Mouse (Mus musculus) intestine, embryonic 15.5 days (tissue): Measurements from ENCODE around the gene U2af1l4. TPM values are rescaled to one million over a fixed set of nuclear protein-coding genes. Genes with fewer than 3 reads are reported as not detected.

ENCODE experiments used
- ATAC-seq: fragments of 200-750 bp; cut with Nextera tagmentation; 2 replicates; pipeline ENCODE4 v1.8.0; 2017; ENCODE audit warnings: moderate TSS enrichment, moderate library complexity
- H3K27ac ChIP-seq: fragments of 300-500 bp; sonication (generic); 2 replicates; pipeline ENCODE4 v1.5.1; 2015; ENCODE audit warnings: mild to moderate bottlenecking, inconsistent platforms
- H3K27me3 ChIP-seq: fragments of 300-500 bp; sonication (generic); replicated peaks from 2 replicates; pipeline ENCODE4 v1.6.1; 2015; ENCODE audit warnings: inconsistent platforms
- H3K36me3 ChIP-seq: fragments of 300-500 bp; sonication (generic); 2 replicates; pipeline ENCODE4 v1.6.1; 2015; ENCODE audit warnings: inconsistent platforms
- H3K4me1 ChIP-seq: fragments of 300-500 bp; sonication (generic); replicated peaks from 2 replicates; pipeline ENCODE4 v1.6.1; 2015; ENCODE audit warnings: inconsistent platforms
- H3K4me2 ChIP-seq: fragments of 300-500 bp; sonication (generic); replicated peaks from 2 replicates; pipeline ENCODE4 v1.6.1; 2015; ENCODE audit warnings: mild to moderate bottlenecking, inconsistent platforms
- H3K4me3 ChIP-seq: fragments of 300-500 bp; sonication (generic); replicated peaks from 2 replicates; pipeline ENCODE4 v1.5.1; 2015; ENCODE audit warnings: inconsistent platforms
- H3K9ac ChIP-seq: fragments of 300-500 bp; sonication (generic); 2 replicates; pipeline ENCODE4 v1.6.1; 2015; ENCODE audit warnings: inconsistent platforms
- H3K9me3 ChIP-seq: fragments of 300-500 bp; sonication (generic); 2 replicates; pipeline ENCODE4 v1.6.1; 2016; ENCODE audit warnings: inconsistent platforms
- WGBS: fragments of 180-500 bp; shearing (Covaris S2); methylation state at CpG from one replicate; pipeline ENCODE4 v1.1.7; 2015; 5-methylcytosine and 5-hydroxymethylcytosine counted together
- polyA plus RNA-seq: library from polyadenylated mRNA; unstranded; fragments of >200 nt; fragmentation: Nextera tagmentation; extraction: Ambion mirVana; gene quantifications from 2 replicates; pipeline ENCODE4 v1.2.1, GENCODE M21; 2015

U2af1l4 gene
- polyA plus RNA-seq, 1 experiment from 2014 or later: 76.6 TPM

DNA sequence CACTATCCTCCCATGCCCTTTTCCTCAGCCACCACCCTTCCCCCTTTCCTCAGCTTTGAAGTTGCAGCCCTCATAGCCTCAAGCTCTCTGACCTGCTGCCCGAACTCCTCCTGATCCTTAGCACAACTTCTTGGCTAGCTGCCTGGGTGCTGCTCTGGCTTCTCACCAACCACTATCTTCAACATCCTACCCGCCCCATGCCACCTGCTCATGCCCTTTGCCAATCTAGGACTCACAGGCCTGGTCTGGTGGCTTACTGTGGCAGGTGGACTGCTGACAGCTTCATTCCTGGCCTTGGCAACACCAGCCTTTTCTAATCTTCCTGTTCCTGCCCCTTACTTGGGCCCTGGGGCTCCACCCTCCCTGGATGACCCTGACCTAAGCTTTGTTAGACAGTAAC lies 9.9 kb downstream of the U2af1l4 start:
- H3K4me2 ChIP-seq: no peak overlapping the region
- peaks cover 87% of the 10 kb centered on the region for H3K36me3 ChIP-seq
- no peak overlapping the region for H3K27ac ChIP-seq
- no peak overlapping the region for H3K9ac ChIP-seq
- no peaks in the 10 kb centered on the region for H3K4me1 ChIP-seq
- no peak overlapping the region for H3K4me3 ChIP-seq
- H3K9me3 ChIP-seq: no peaks in the 10 kb centered on the region
- WGBS: 78% methylated on average over 2 of the region's 2 CpGs
- no peaks in the 10 kb centered on the region for H3K27me3 ChIP-seq
- ATAC-seq: no peak

DNA sequence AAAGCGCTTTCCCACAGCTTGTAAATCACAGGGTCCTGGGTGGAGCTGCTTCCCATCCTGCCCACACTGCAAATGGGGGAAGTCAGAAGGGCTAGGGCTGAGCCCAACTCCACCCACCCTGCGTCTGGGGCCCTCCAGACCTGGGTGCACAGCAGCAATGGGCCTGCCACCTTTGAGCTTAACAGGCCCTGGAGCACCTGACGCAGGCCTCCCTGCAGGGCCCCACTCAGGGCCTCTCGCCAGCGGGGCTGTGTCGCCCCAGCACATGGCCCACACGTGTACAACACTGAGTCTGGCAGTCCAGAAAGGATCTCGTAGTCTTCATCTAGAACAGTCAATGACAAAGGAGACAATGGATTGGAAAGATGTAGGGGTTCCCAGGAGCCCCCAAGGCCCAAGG lies 16.8 kb downstream of the U2af1l4 start:
- no peaks in the 10 kb centered on the region for H3K4me1 ChIP-seq
- H3K4me2 ChIP-seq: no peak overlapping the region
- no peaks in the 10 kb centered on the region for H3K27me3 ChIP-seq
- H3K4me3 ChIP-seq: no peak overlapping the region
- WGBS: 83% methylated on average over 8 of the region's 8 CpGs
- ATAC-seq: peak; percentile 81
- H3K9me3 ChIP-seq: no peaks in the 10 kb centered on the region
- H3K36me3 ChIP-seq: peaks cover 78% of the 10 kb centered on the region
- H3K27ac ChIP-seq: no peak overlapping the region
- no peak overlapping the region for H3K9ac ChIP-seq

DNA sequence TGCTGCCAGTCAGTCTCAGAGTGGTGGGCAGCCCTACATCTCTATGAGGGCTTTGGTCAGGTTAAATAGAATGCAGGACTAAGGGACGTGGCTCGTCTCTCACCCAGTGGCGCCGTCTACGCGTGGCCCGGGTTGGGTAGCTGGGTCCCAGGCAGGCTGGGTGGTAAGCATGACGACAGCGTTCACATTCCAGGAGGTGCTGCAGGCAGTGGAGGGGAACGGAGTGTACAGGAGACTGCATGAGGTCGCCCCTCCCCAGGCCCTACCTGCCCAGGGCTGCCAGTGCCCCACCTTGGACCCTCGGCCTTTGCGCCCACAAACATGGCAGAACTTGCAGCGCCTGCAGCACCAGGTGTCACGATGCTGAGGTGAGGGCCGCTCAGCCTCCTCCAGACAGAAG lies 18.4 kb downstream of the U2af1l4 start:
- no peak overlapping the region for H3K4me2 ChIP-seq
- H3K27me3 ChIP-seq: no peaks in the 10 kb centered on the region
- WGBS: 96% methylated on average over 16 of the region's 16 CpGs
- no peak overlapping the region for H3K27ac ChIP-seq
- peaks cover 75% of the 10 kb centered on the region for H3K36me3 ChIP-seq
- no peak overlapping the region for H3K4me3 ChIP-seq
- H3K4me1 ChIP-seq: peaks cover 2% of the 10 kb centered on the region; the same call in 1 of the 2 replicates
- ATAC-seq: no peak
- H3K9ac ChIP-seq: no peak overlapping the region
- H3K9me3 ChIP-seq: no peaks in the 10 kb centered on the region

DNA sequence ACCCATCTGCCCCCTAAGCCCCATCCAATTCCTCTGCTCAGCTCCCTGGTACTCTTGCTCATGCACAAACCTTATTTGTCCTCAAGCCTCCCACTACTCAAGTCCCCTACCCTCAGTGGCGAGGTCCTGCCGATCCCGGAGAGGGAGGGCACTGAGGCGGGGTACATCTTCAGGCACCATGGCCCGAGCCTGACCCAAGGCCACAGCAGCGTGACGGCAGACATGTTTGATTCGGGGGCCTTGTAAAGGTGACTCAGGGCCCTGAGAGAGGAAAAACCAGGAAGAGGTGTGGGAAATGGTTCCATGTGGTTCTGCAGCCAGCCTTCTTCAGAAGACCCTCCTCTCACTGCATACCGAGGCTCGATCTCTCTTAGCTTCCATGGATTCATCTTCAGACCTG lies 21.2 kb downstream of the U2af1l4 start:
- H3K36me3 ChIP-seq: peaks cover 51% of the 10 kb centered on the region

DNA sequence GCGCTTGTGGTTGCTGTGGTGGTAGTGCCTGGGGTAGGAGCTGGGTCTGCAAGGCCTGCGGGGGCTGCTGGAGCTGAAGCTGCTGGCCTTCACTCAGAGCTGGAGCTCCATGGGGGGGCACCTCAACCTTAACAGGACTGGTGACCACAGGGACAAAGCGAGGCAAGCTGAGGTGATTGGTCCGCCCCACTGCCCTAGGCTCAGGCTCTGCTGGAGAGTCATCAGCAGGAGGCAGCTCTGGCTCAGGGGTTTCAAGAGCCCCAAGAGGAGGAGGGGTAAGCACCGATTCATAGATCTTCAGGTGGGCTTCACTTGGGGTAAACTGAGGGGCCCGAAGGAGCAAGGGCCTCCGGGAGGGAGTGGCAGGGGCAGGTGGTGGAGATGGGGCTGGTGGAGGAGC lies 22.1 kb downstream of the U2af1l4 start:
- no peak for ATAC-seq
- H3K4me3 ChIP-seq: no peak overlapping the region
- no peak overlapping the region for H3K4me2 ChIP-seq
- H3K9me3 ChIP-seq: no peaks in the 10 kb centered on the region
- H3K27ac ChIP-seq: no peak overlapping the region
- peaks cover 20% of the 10 kb centered on the region for H3K4me1 ChIP-seq
- peaks cover 43% of the 10 kb centered on the region for H3K36me3 ChIP-seq
- WGBS: 96% methylated on average over 7 of the region's 7 CpGs
- no peaks in the 10 kb centered on the region for H3K27me3 ChIP-seq
- H3K9ac ChIP-seq: no peak overlapping the region

More for the DNA sequence above, 21.2 kb downstream of the U2af1l4 start:
- H3K4me3 ChIP-seq: no peak overlapping the region
- H3K27ac ChIP-seq: no peak overlapping the region
- 94% methylated on average over 10 of the region's 10 CpGs for WGBS
- ATAC-seq: no peak
- no peaks in the 10 kb centered on the region for H3K9me3 ChIP-seq
- H3K27me3 ChIP-seq: no peaks in the 10 kb centered on the region
- no peak overlapping the region for H3K9ac ChIP-seq
- no peak overlapping the region for H3K4me2 ChIP-seq
- H3K4me1 ChIP-seq: peaks cover 14% of the 10 kb centered on the region; the same call in 1 of the 2 replicates

DNA sequence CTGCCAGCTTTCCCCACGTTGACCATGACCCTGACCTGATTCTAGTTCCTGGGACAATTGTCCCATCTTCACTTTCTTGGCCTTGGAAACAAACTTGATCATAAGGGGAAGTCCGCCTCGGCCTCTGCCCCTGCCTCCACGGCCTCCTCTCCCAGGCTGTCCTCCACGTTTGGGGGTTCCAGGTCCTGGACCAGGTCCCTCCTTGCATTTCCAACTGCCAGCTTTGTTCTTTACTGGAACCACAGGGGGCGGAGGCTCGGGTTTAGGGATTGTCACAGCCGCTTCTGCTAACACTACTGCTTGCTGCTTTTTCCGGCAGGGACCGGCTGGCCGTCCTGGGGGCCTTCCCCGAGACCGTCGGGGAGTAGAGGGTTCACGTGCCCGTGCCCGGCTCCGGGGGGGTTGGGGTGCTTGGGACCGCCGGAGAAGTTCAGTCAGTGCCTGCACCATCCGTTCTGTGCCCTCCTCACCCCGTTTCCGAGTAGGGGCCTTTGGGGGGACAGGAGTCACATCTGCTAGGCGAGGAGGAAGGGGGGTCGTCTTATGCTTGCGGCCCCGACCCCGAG lies 23.4 kb downstream of the U2af1l4 start:
- ATAC-seq: no peak
- Histone ChIP-seq H3K9me3 (no peaks in the 10 kb centered on the region), H3K27ac (no peak overlapping the region), H3K27me3 (no peaks in the 10 kb centered on the region), H3K9ac (0 out of 2 replicates have a peak overlapping the region, but pooled peaks have one; percentile 98), H3K4me1 (peaks cover 24% of the 10 kb centered on the region), H3K4me3 (peak overlapping the region; percentile 97; the same call in 1 of the 2 replicates), H3K36me3 (peaks cover 36% of the 10 kb centered on the region), H3K4me2 (peak overlapping the region; percentile 88; the same call in 1 of the 2 replicates)
- 91% methylated on average over 28 of the region's 28 CpGs for WGBS

DNA sequence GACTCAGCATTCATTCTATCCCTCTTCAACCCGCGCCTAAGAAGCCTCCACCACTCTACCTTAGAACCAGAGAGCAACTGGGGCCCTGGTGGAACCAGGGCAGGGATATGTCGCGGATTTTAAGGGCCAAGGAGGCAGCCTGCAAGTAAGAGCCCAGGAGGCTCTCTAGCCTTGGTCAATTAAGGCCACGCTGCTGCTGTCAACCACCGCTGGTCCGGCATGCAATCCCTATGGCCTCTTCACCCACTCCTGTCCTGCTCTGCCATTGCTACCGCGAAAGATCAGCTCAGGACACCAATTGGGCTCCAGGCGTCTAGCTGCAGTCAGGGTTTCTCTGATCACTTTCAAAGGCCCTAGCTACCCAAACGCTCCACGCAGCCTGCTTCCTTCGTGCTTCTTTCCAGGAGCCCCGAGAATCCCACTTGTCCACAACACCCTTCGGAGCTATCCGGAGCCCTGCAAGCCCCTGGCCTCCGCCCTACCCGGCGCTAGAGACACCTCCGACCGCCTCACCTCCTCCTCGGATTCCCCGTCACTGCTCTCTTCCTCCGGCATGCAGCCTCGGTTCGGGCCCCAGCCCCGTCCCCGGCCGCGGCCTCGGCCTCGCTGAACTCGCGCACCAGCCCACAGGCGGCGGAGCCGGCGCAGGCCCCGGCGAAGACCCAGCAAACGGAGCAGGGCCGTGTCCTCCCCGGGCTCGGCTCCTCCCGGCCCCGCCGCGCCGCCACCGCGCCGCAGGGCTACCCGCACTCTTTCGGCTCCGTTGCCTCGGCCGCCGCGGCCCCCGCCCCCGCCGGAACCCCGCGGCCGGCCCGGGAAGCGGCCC lies 25.0 kb downstream of the U2af1l4 start:
- H3K4me2 ChIP-seq: peak overlapping the region; percentile 88
- H3K9ac ChIP-seq: peak overlapping the region; percentile 98
- H3K4me1 ChIP-seq: peaks cover 30% of the 10 kb centered on the region
- no peaks in the 10 kb centered on the region for H3K27me3 ChIP-seq
- ATAC-seq: peak; percentile 29
- WGBS: under 1% methylated on average over 57 of the region's 67 CpGs
- H3K36me3 ChIP-seq: peaks cover 22% of the 10 kb centered on the region
- peak overlapping the region; percentile 97 for H3K4me3 ChIP-seq
- no peaks in the 10 kb centered on the region for H3K9me3 ChIP-seq
- H3K27ac ChIP-seq: peak overlapping the region; percentile 88

DNA sequence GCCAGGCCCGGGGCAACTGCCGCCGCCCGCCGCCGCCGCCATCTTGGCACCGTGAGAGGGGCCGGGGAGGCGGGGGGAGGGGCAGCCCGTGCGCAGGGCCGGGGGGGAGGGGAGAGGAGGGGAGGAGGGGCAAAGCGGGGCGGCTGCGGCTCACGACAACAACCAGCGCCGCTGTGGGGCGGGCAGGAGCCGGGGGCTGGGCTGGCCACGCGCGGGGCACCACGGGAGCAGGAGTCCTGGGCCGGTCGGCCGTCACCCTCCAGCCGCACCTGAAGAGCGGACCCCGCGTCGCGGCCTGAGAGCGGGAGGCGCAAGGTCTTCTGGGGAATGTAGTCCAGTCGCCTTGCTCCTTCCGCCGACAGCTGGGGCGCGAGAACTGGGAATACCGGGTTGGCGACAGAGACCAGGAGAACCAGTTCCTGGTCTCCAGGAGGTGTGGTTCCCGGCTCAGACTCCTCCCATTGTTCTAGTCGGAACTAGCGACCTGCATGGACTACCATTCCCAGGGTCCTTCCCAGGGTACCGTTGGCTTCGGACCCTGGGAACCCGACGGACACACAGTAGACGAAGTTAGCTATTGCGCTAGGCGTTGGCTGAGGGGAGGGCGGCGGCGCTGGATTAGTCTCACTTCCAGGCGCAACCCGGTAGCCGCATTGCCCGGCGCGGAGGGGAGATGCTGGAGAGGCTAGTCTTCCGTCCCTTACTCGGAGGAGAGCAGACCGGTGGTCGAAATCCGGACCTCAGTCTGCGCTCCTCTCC lies 25.8 kb downstream of the U2af1l4 start, which contains the start of gene Kmt2b:
Gene Kmt2b (minus strand): TSS at position 51 of the 759 bp plus-strand sequence.
- peaks cover 22% of the 10 kb centered on the region for H3K36me3 ChIP-seq
- H3K27ac ChIP-seq: peak within 1 kb of the TSS; percentile 88
- H3K4me3 ChIP-seq: peak within 1 kb of the TSS; percentile 97
- under 1% methylated on average over 53 of the region's 68 CpGs for WGBS
- H3K27me3 ChIP-seq: no peaks in the 10 kb centered on the region
- peak; percentile 96 for ATAC-seq
- H3K4me1 ChIP-seq: peaks cover 33% of the 10 kb centered on the region
- H3K9ac ChIP-seq: peak within 1 kb of the TSS; percentile 98
- no peaks in the 10 kb centered on the region for H3K9me3 ChIP-seq
- H3K4me2 ChIP-seq: peak within 1 kb of the TSS; percentile 88

DNA sequence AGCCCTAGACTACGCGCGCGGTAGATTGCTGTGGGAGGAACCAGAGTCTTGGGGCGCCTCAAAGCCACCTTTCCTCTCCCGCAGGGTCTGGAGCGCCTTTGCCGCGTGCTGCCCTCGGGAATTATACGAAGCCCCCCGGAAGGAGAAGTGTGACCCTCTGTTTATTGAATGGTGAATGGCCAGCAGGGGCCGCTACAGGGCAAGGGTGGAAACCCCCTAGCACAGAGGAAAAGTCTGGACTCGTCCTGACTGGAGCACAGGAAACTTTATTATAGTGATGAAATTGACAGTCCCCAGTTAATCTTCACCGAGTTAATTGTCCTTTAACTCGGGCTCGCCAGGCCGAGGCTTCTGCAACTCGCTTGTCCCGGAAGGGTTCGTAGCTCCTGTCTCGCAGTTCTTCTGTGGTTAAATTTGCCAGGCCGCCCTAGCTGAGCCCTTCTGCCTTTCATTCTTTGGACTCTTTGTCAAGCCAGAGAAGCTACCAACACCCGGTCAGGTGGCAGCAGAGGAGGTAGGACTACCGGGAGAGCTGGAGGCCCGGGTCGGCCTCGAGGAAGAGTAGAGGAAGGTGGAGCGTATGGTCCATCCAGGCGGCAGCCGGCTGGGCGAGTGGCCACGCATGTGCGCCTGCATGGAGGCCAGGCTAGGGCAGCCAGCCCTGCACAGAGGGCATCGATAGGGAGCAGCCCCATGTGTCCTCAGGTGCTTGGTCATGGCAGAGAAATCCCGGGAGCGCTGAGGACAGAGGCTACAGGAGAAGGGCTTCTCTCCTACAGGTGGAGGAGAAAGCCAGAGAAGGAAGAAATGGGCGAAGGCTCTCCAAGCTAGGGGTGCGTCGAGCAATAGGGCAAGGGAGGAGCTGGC lies 26.6 kb downstream of the U2af1l4 start:
- peak; percentile 77 for ATAC-seq
- peak overlapping the region; percentile 97 for H3K4me3 ChIP-seq
- peaks cover 37% of the 10 kb centered on the region for H3K4me1 ChIP-seq
- peak overlapping the region; percentile 80 for H3K4me2 ChIP-seq
- peak overlapping the region; percentile 88 for H3K27ac ChIP-seq
- peaks cover 18% of the 10 kb centered on the region for H3K36me3 ChIP-seq
- H3K27me3 ChIP-seq: no peaks in the 10 kb centered on the region
- peak overlapping the region; percentile 48 for H3K9ac ChIP-seq
- 20% methylated on average over 40 of the region's 40 CpGs for WGBS
- H3K9me3 ChIP-seq: no peaks in the 10 kb centered on the region

DNA sequence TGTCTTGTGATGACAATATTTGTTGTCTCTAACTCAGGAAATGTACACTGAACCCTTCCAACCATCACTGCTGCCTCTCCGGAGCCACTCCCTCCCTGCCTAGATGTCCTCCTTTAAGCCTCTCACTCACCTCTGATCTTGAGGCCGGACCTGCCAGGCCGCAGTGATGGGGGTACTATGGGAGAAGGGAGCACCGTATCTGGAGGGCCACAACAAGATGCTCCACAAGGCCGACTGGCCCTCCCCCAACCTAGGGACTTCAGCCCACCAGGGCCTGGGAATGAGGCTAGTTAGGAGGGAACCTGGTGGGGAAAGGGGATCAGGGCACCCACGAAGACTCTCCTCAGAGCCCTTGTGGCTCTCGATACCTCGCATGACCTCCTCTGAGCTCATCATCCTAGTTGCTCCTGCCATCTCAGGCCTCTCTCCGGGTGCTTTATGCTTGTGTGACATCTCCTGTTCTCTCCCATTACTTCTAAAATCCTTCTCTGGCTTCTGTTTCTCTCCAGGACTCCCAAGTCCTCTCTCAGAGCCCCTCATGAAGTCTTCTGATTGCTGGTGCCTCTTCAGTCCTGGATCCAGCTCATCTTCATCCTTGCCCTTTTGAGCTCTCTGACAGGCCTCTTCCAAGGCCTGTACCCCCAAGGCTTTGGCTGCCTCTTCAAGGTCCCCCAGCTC lies 28.0 kb downstream of the U2af1l4 start:
- Histone ChIP-seq H3K4me1 (peaks cover 37% of the 10 kb centered on the region), H3K27ac (no peak overlapping the region), H3K9ac (no peak overlapping the region), H3K9me3 (no peaks in the 10 kb centered on the region), H3K4me2 (peak overlapping the region; percentile 80), H3K4me3 (no peak overlapping the region), H3K27me3 (no peaks in the 10 kb centered on the region), H3K36me3 (peaks cover 5% of the 10 kb centered on the region)
- 75% methylated on average over 9 of the region's 9 CpGs for WGBS
- ATAC-seq: no peak

DNA sequence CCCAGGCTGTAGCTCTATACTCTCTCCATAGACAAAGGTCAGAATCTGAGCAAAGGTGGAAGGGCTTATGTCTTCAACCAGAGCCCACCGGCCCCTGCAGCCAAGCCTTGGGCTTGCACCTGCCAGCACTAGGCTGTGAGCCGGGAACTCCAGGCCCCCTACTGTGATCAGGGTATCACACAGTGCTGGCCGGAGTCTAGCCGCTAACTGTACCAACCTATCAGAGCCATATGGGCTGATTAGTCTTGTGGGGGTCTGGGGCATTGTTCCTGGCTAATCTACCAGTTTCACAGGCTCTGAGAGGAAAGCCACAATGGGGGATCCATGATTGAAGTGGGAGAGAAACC lies 28.5 kb downstream of the U2af1l4 start:
- ATAC-seq: no peak
- Histone ChIP-seq H3K9me3 (no peaks in the 10 kb centered on the region), H3K9ac (no peak overlapping the region), H3K27me3 (no peaks in the 10 kb centered on the region), H3K4me1 (peaks cover 34% of the 10 kb centered on the region), H3K27ac (no peak overlapping the region), H3K4me3 (no peak overlapping the region), H3K36me3 (peaks cover 1% of the 10 kb centered on the region), H3K4me2 (no peak overlapping the region)
- WGBS: 57% methylated on average over 4 of the region's 4 CpGs
